Mouse (Mus musculus): ENCODE measurements around the gene Babam2. TPM values are rescaled to one million over a fixed set of nuclear protein-coding genes. Genes with fewer than 3 reads are reported as not detected.

The Babam2 gene
- polyA plus RNA-seq, 1 experiment from 2014 or later, result 30.2 TPM

DNA sequence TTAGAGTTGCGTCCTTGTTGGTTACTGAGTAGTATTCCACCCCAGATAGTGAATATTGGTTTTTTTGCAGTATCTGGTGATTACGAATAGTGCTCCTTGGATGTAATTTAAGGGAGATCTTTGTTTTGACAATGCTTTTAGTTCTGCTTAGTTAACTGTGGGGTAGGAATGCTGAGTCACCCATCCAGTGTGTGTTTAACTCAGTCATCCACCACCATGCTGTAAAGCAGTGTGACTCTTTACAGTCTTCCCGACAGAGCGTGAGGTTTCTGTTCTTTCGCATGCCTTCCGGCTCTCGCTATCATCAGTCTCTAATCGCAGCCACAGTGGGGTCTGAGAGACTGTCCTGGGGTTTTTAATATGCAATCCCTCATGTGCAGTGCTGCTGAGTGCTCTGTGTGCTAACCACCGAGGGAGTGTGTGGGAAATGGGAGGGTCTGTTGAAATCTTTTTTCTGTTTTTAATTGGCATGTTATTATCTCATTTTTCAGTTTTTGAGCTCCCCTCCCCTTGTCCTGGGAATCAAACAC is 318.5 kb downstream of the Babam2 start:
- no peak overlapping the region for H3K9ac ChIP-seq (ENCODE audit: low read length)
- WGBS, result 89% methylated on average over 9 of the region's 9 CpGs
- no peaks in the 10 kb centered on the region for H3K4me1 ChIP-seq (ENCODE audit: control insufficient read depth, insufficient read depth, low read length)
- no peak overlapping the region for H3K4me3 ChIP-seq (ENCODE audit: low read depth, low read length)
- DNase-seq (ENCODE audit: low spot score) (no peak), ATAC-seq (ENCODE audit: insufficient number of reproducible peaks, low FRiP score, low TSS enrichment, low read depth) (no peak)
- H3K36me3 ChIP-seq (ENCODE audit: control insufficient read depth, insufficient read depth, low read length), result no peaks in the 10 kb centered on the region
- H3K4me2 ChIP-seq (ENCODE audit: low read depth, severe bottlenecking), result no peak overlapping the region
- no peaks in the 10 kb centered on the region for H3K27me3 ChIP-seq (ENCODE audit: control insufficient read depth, insufficient read depth, low read length)
- H3K9me3 ChIP-seq (ENCODE audit: control insufficient read depth, low read length), result no peaks in the 10 kb centered on the region
- no peak overlapping the region for H3K27ac ChIP-seq (replicated peaks; ENCODE audit: low read depth, low read length)

DNA sequence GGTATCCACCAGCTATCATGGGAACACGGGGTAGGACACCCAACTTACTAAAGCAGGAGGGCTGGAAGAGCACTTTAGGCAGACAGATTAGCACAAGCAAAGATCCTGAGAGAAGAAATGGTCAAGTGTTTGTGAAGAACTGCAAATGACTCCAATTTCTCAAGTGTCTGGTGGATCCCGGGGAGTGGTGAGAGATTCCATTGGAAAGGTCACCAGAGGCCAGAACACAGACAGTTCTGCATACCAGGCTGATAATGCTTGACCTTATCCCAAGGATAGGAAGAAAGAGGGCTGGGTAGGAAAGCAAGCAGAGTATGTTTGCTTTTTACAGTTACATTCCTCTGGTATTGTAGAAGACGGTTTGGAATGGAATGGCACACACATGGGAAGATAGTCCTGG is 320.2 kb downstream of the Babam2 start:
- no peaks in the 10 kb centered on the region for H3K27me3 ChIP-seq (ENCODE audit: control insufficient read depth, insufficient read depth, low read length)
- no peaks in the 10 kb centered on the region for H3K4me1 ChIP-seq (ENCODE audit: control insufficient read depth, insufficient read depth, low read length)
- H3K4me3 ChIP-seq (ENCODE audit: low read depth, low read length), result no peak overlapping the region
- H3K9ac ChIP-seq (ENCODE audit: low read length), result no peak overlapping the region
- no peaks in the 10 kb centered on the region for H3K36me3 ChIP-seq (ENCODE audit: control insufficient read depth, insufficient read depth, low read length)
- H3K27ac ChIP-seq (replicated peaks; ENCODE audit: low read depth, low read length), result no peak overlapping the region
- no peak for DNase-seq (ENCODE audit: low spot score)
- no peak for ATAC-seq (ENCODE audit: insufficient number of reproducible peaks, low FRiP score, low TSS enrichment, low read depth)
- WGBS, result 76% methylated on average over 3 of the region's 3 CpGs
- H3K4me2 ChIP-seq (ENCODE audit: low read depth, severe bottlenecking), result no peak overlapping the region
- no peaks in the 10 kb centered on the region for H3K9me3 ChIP-seq (ENCODE audit: control insufficient read depth, low read length)

DNA sequence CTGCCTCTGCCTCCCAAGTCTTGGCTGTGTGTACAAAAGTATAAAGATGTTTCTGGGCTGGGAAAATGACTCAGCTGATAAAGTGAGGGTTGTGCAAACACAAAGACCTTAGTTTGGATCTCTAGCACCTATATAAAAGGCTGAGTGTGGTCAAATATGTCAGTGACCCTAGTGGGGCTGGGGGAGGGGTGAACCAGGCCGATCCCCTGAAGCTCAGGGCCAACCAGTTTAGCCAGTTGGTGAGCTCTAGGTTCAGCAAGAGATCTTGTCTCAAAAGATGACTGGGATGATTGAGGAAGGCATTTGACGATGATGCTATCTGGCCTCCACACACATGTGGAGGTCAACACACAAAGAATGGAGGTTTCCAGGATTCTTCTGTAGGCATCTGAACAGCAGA is 320.8 kb downstream of the Babam2 start:
- Histone ChIP-seq H3K9ac (ENCODE audit: low read length) (no peak overlapping the region), H3K4me2 (ENCODE audit: low read depth, severe bottlenecking) (no peak overlapping the region), H3K27ac (replicated peaks; ENCODE audit: low read depth, low read length) (no peak overlapping the region), H3K27me3 (ENCODE audit: control insufficient read depth, insufficient read depth, low read length) (no peaks in the 10 kb centered on the region), H3K4me3 (ENCODE audit: low read depth, low read length) (no peak overlapping the region), H3K4me1 (ENCODE audit: control insufficient read depth, insufficient read depth, low read length) (no peaks in the 10 kb centered on the region), H3K36me3 (ENCODE audit: control insufficient read depth, insufficient read depth, low read length) (no peaks in the 10 kb centered on the region), H3K9me3 (ENCODE audit: control insufficient read depth, low read length) (no peaks in the 10 kb centered on the region)
- DNase-seq (ENCODE audit: low spot score) (no peak), ATAC-seq (ENCODE audit: insufficient number of reproducible peaks, low FRiP score, low TSS enrichment, low read depth) (no peak)
- 90% methylated on average over 2 of the region's 2 CpGs for WGBS

DNA sequence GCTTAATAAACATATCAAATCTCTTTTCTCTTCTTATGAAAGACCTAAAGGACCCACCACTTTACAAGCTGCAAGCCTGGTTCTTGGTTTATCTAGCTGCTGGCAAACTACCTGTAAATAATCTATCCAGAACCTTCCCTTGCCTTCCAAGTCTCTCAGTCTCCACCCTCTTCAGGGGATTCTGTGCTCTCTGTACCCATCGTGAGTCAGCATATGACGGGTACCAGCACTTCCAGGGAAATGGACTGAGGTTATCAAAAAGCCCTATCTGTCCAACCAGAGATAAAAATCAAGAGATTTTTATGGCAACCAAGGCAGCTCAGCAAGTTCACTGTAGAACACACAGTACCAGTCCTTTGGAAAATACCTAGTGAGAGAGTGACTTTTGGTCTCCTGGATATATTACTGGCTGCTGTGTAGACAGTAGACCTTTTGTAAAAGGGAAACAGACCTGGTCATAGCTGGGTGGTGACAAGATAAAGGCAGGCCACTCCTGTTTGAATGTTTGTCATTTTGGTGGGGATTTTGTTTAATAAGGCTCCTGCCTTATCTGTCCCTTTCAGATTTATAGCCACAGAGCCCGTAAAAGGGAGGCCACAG is 332.4 kb downstream of the Babam2 start:
- no peak overlapping the region for H3K4me2 ChIP-seq (ENCODE audit: low read depth, severe bottlenecking)
- H3K9ac ChIP-seq (ENCODE audit: low read length), result no peak overlapping the region
- H3K27ac ChIP-seq (replicated peaks; ENCODE audit: low read depth, low read length), result no peak overlapping the region
- no peaks in the 10 kb centered on the region for H3K9me3 ChIP-seq (ENCODE audit: control insufficient read depth, low read length)
- no peak for DNase-seq (ENCODE audit: low spot score)
- no peak overlapping the region for H3K4me3 ChIP-seq (ENCODE audit: low read depth, low read length)
- no peak for ATAC-seq (ENCODE audit: insufficient number of reproducible peaks, low FRiP score, low TSS enrichment, low read depth)
- H3K4me1 ChIP-seq (ENCODE audit: control insufficient read depth, insufficient read depth, low read length), result no peaks in the 10 kb centered on the region
- no peaks in the 10 kb centered on the region for H3K36me3 ChIP-seq (ENCODE audit: control insufficient read depth, insufficient read depth, low read length)
- H3K27me3 ChIP-seq (ENCODE audit: control insufficient read depth, insufficient read depth, low read length), result no peaks in the 10 kb centered on the region
- 86% methylated on average over 3 of the region's 3 CpGs for WGBS

DNA sequence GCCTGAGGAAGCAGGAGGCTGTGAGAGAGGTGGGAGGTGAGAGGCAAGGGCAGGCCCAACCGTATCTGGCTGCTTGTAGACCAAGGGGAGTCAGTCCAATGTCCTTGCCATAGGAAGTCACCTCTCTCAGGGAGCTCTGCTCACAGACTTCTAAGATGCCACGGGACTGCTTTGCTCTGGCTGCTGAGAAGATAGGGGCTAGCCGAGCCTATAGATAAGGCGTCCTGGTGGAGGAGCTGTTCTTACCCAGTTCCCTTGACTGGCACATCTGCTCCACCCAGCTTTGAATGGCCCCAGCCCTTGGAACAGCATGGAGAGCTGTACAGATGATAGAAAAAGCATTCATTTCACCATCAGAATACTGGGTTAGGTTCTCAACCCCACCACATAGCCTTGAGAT is 335.7 kb downstream of the Babam2 start:
- H3K4me3 ChIP-seq (ENCODE audit: low read depth, low read length), result no peak overlapping the region

DNA sequence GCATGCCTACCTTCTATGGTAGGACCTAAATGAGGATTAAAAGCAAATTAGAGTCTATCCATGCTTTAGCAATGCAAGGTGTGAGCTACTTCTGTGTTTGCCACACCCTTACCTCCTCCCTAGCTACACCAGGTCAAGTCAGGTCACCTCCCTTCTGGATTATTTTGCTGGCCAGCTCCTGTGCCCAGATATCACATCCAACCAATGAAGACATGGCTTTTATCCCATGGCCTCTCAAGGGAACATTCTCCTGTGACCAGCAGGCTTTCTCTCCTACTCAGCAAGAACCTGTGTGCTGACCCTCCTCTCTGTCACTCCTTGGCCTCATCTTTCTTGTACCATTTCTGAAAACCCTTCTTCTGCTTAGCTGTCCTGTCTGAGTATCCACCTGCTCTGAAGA is 336.1 kb downstream of the Babam2 start:
- Histone ChIP-seq H3K27ac (replicated peaks; ENCODE audit: low read depth, low read length) (no peak overlapping the region), H3K36me3 (ENCODE audit: control insufficient read depth, insufficient read depth, low read length) (no peaks in the 10 kb centered on the region), H3K4me1 (ENCODE audit: control insufficient read depth, insufficient read depth, low read length) (no peaks in the 10 kb centered on the region), H3K27me3 (ENCODE audit: control insufficient read depth, insufficient read depth, low read length) (no peaks in the 10 kb centered on the region), H3K9me3 (ENCODE audit: control insufficient read depth, low read length) (no peaks in the 10 kb centered on the region), H3K4me2 (ENCODE audit: low read depth, severe bottlenecking) (no peak overlapping the region), H3K9ac (ENCODE audit: low read length) (no peak overlapping the region), H3K4me3 (ENCODE audit: low read depth, low read length) (no peak overlapping the region)
- ATAC-seq (ENCODE audit: insufficient number of reproducible peaks, low FRiP score, low TSS enrichment, low read depth) (no peak), DNase-seq (ENCODE audit: low spot score) (no peak)

More for the DNA sequence above, 335.7 kb downstream of the Babam2 start:
- Histone ChIP-seq H3K36me3 (ENCODE audit: control insufficient read depth, insufficient read depth, low read length) (no peaks in the 10 kb centered on the region), H3K4me2 (ENCODE audit: low read depth, severe bottlenecking) (no peak overlapping the region), H3K27ac (replicated peaks; ENCODE audit: low read depth, low read length) (no peak overlapping the region), H3K27me3 (ENCODE audit: control insufficient read depth, insufficient read depth, low read length) (no peaks in the 10 kb centered on the region), H3K4me1 (ENCODE audit: control insufficient read depth, insufficient read depth, low read length) (no peaks in the 10 kb centered on the region), H3K9me3 (ENCODE audit: control insufficient read depth, low read length) (no peaks in the 10 kb centered on the region), H3K9ac (ENCODE audit: low read length) (no peak overlapping the region)
- WGBS, result 59% methylated on average over 4 of the region's 4 CpGs
- ATAC-seq (ENCODE audit: insufficient number of reproducible peaks, low FRiP score, low TSS enrichment, low read depth), result no peak
- DNase-seq (ENCODE audit: low spot score), result no peak

DNA sequence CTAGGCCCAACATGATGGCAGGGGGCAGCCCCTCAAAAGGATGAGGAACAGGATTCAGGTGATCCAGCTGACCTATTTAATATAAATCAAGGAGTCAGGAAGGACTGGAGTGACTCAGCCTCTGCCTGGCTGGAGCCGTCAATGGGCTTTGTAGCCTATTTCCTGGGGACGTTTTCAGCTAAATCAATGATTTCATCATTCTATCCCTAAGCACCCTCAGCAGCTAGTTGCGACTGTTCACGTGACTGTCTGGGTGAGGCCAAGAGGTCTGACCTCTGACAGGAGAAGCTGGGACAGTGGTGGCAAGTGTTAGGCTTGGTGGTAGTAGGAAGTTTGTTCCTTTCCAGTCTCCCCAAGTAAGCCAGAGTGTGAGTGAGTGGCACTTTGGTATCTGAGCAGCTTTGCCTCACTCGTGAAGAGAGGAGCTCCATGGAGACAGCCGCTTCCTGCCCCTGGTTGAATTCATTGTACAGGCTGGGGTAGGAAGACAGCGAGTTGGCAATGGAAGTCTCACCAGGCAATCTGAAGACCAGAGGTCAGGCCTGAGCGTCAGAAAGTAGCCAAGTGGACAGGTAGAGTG is 337.1 kb downstream of the Babam2 start:
- no peaks in the 10 kb centered on the region for H3K36me3 ChIP-seq (ENCODE audit: control insufficient read depth, insufficient read depth, low read length)
- no peak overlapping the region for H3K4me2 ChIP-seq (ENCODE audit: low read depth, severe bottlenecking)
- 81% methylated on average over 8 of the region's 8 CpGs for WGBS
- H3K27ac ChIP-seq (replicated peaks; ENCODE audit: low read depth, low read length), result no peak overlapping the region
- H3K4me3 ChIP-seq (ENCODE audit: low read depth, low read length), result no peak overlapping the region
- ATAC-seq (ENCODE audit: insufficient number of reproducible peaks, low FRiP score, low TSS enrichment, low read depth), result no peak
- no peaks in the 10 kb centered on the region for H3K4me1 ChIP-seq (ENCODE audit: control insufficient read depth, insufficient read depth, low read length)
- H3K9ac ChIP-seq (ENCODE audit: low read length), result no peak overlapping the region
- H3K27me3 ChIP-seq (ENCODE audit: control insufficient read depth, insufficient read depth, low read length), result no peaks in the 10 kb centered on the region
- no peaks in the 10 kb centered on the region for H3K9me3 ChIP-seq (ENCODE audit: control insufficient read depth, low read length)
- DNase-seq (ENCODE audit: low spot score), result peak; percentile 14

DNA sequence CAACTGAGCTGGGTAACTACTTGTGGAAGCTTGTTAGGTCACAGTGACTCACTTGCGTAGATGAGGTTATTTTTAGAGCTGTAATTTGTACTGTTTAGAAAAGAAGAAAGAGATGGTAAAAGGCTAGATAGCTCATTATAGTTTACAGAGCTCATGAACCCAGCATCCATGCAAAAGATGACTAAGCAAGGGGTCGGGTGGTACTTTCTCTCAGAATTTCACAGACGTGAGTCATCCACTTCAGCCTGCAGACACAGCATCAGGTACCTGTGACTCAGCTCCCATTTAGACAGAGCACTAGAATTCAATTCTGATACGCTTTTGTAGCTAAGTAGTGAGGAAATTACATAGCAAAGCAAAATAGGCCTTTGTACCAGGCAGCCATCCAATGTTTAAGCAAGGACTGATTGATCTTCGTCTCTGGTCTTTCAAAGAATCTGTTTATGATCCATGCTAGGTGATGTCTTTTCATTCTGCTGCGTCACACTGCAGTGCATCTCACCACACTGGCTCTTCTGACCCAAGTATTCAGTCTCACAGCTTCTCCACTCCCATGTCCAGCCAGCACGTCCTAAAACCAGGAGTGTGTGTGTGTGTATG is 338.3 kb downstream of the Babam2 start:
- Histone ChIP-seq H3K4me1 (ENCODE audit: control insufficient read depth, insufficient read depth, low read length) (no peaks in the 10 kb centered on the region), H3K9me3 (ENCODE audit: control insufficient read depth, low read length) (no peaks in the 10 kb centered on the region), H3K9ac (ENCODE audit: low read length) (no peak overlapping the region), H3K27me3 (ENCODE audit: control insufficient read depth, insufficient read depth, low read length) (no peaks in the 10 kb centered on the region), H3K27ac (replicated peaks; ENCODE audit: low read depth, low read length) (no peak overlapping the region), H3K36me3 (ENCODE audit: control insufficient read depth, insufficient read depth, low read length) (no peaks in the 10 kb centered on the region), H3K4me3 (ENCODE audit: low read depth, low read length) (no peak overlapping the region), H3K4me2 (ENCODE audit: low read depth, severe bottlenecking) (no peak overlapping the region)
- no peak for DNase-seq (ENCODE audit: low spot score)
- no peak for ATAC-seq (ENCODE audit: insufficient number of reproducible peaks, low FRiP score, low TSS enrichment, low read depth)
- 70% methylated on average over 7 of the region's 7 CpGs for WGBS
